Mouse (Mus musculus): ENCODE results near the gene Gnpnat1. TPM values are rescaled to one million over a fixed set of nuclear protein-coding genes. Genes with fewer than 3 reads are reported as not detected.
A peak's percentile ranks its signal among the peaks of the same experiment; 100 is the strongest.

Gnpnat1 gene
- polyA plus RNA-seq, 1 experiment from 2014 or later = 31.0 TPM

- peak overlapping the region; percentile 30; the same call in 1 of the 2 replicates for H3K27ac ChIP-seq (ENCODE audit: low read depth, low read length)
Observed at GRCm38 (mm10) chr14:45329018-45329588, 75.6 kb downstream of the Gnpnat1 start.

DNA sequence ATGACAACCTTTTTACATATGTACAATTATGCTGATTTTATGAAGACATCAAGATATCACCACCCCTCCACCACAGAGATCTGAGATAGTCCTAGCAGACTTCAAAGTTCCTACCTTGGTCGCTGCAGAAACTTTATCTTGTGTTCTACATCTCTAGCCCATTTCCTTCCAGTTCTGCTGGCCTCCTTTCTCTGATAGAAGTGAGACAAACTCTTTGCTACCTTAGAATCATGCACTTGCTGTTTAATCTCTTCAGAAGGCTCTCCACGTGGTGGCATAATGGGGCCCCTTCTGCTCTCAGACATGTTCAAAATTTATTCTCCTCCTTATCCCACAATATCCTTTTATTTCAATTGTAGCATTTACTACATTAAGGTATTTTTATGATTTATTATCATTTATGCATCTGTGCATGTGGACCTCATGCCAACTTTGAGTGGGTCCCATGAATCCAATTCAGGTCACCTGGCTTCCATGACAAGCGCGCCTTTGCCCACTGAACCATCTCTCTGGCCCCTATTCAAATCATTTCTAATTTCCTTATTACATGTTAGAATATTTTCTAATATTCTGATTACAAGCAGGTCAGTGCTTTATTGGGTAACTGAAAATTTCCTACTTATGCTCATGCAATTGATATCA lies 76.5 kb downstream of the Gnpnat1 start:
- no peak for ATAC-seq (ENCODE audit: low read depth)

More at GRCm38 (mm10) chr14:45329018-45329588, 75.6 kb downstream of the Gnpnat1 start:
- Histone ChIP-seq H3K36me3 (ENCODE audit: control insufficient read depth, insufficient read depth, low read length) (peaks cover 10% of the 10 kb centered on the region; the same call in 1 of the 2 replicates), H3K9me3 (ENCODE audit: control insufficient read depth, low read length) (no peaks in the 10 kb centered on the region), H3K27me3 (ENCODE audit: control insufficient read depth, insufficient read depth, low read length) (no peaks in the 10 kb centered on the region; the same call in 1 of the 2 replicates), H3K4me3 (ENCODE audit: low read depth, low read length) (peak overlapping the region; percentile 89), H3K4me1 (ENCODE audit: control insufficient read depth, insufficient read depth, low read length) (peaks cover 5% of the 10 kb centered on the region; the same call in 1 of the 2 replicates), H3K9ac (replicated peaks; ENCODE audit: low read depth, low read length) (no peak overlapping the region), H3K4me2 (ENCODE audit: low read depth, low read length) (peak overlapping the region; percentile 44)
- peak; percentile 38 for ATAC-seq (ENCODE audit: low read depth)
- 13% methylated on average over 8 of the region's 8 CpGs for WGBS

More for the DNA sequence above, 76.5 kb downstream of the Gnpnat1 start:
- H3K36me3 ChIP-seq (ENCODE audit: control insufficient read depth, insufficient read depth, low read length) = peaks cover 10% of the 10 kb centered on the region; the same call in 1 of the 2 replicates
- H3K4me3 ChIP-seq (ENCODE audit: low read depth, low read length) = no peak overlapping the region
- peaks cover 5% of the 10 kb centered on the region; the same call in 1 of the 2 replicates for H3K4me1 ChIP-seq (ENCODE audit: control insufficient read depth, insufficient read depth, low read length)
- H3K27me3 ChIP-seq (ENCODE audit: control insufficient read depth, insufficient read depth, low read length) = no peaks in the 10 kb centered on the region; the same call in 1 of the 2 replicates
- no peak overlapping the region for H3K4me2 ChIP-seq (ENCODE audit: low read depth, low read length)
- 88% methylated on average over 4 of the region's 4 CpGs for WGBS
- no peak overlapping the region for H3K27ac ChIP-seq (ENCODE audit: low read depth, low read length)
- no peak overlapping the region for H3K9ac ChIP-seq (replicated peaks; ENCODE audit: low read depth, low read length)
- no peaks in the 10 kb centered on the region for H3K9me3 ChIP-seq (ENCODE audit: control insufficient read depth, low read length)

Small RNA genes lying within 50 kb of the gene (microRNA-seq; reads per million reads assigned to microRNA genes)
- gene Gm25353 = not detected

Other genes starting within 250 kb of the Gnpnat1 start
- 23.5 and 25.0 TPM in 2 replicates for gene Gpr137c, start 185.2 kb downstream of the Gnpnat1 start, polyA plus RNA-seq (2014; fragmentation: Nextera tagmentation; extraction: Ambion mirVana)
- 45.4 and 45.7 TPM in 2 replicates for gene Txndc16, start 184.6 kb downstream of the Gnpnat1 start, polyA plus RNA-seq (2014; fragmentation: Nextera tagmentation; extraction: Ambion mirVana)
- gene Ero1l, start 86.1 kb downstream of the Gnpnat1 start, polyA plus RNA-seq (2014; fragmentation: Nextera tagmentation; extraction: Ambion mirVana) = 21.1 and 24.3 TPM in 2 replicates
- 184 and 192 TPM in 2 replicates for gene Psmc6, start 75.1 kb downstream of the Gnpnat1 start, polyA plus RNA-seq (2014; fragmentation: Nextera tagmentation; extraction: Ambion mirVana)
- 74.1 and 76.1 TPM in 2 replicates for gene Styx, start 53.8 kb downstream of the Gnpnat1 start, polyA plus RNA-seq (2014; fragmentation: Nextera tagmentation; extraction: Ambion mirVana)
- 61.1 and 67.9 TPM in 2 replicates for gene Fermt2, start 125.2 kb upstream of the Gnpnat1 start, polyA plus RNA-seq (2014; fragmentation: Nextera tagmentation; extraction: Ambion mirVana)

Measured in neural tube, embryonic 14.5 days (tissue).